Mouse (Mus musculus) intestine, embryonic 14.5 days (tissue): ENCODE measurements around the gene Ptprg. TPM values are rescaled to one million over a fixed set of nuclear protein-coding genes. Genes with fewer than 3 reads are reported as not detected.

Experiments used
- ATAC-seq: fragments of 200-750 bp; cut with Nextera tagmentation; replicated peaks from 2 replicates; pipeline ENCODE4 v1.8.0; 2017; ENCODE audit warnings: low read depth, moderate number of reproducible peaks, moderate TSS enrichment, moderate library complexity; ENCODE audit not compliant: low FRiP score, low TSS enrichment
- DNase-seq: peaks from one replicate; pipeline ENCODE4 v3.0.0-alpha.2; 2018; ENCODE audit warnings: low spot score
- H3K27ac ChIP-seq: fragments of 300-500 bp; sonication (generic); 2 replicates; pipeline ENCODE4 v1.5.1; 2014; ENCODE audit warnings: low read depth, mild to moderate bottlenecking, control low read depth
- H3K27me3 ChIP-seq: fragments of 300-500 bp; sonication (generic); replicated peaks from 2 replicates; pipeline ENCODE4 v1.6.1; 2014; ENCODE audit warnings: low read length, control low read depth; ENCODE audit not compliant: control insufficient read depth, insufficient read depth
- H3K36me3 ChIP-seq: fragments of 300-500 bp; sonication (generic); 2 replicates; pipeline ENCODE4 v1.6.1; 2014; ENCODE audit warnings: low read length, control low read depth; ENCODE audit not compliant: control insufficient read depth, insufficient read depth
- H3K4me1 ChIP-seq: fragments of 300-500 bp; sonication (generic); replicated peaks from 2 replicates; pipeline ENCODE4 v1.6.1; 2014; ENCODE audit warnings: low read length, control low read depth, mixed read lengths; ENCODE audit not compliant: control insufficient read depth, insufficient read depth
- H3K4me2 ChIP-seq: fragments of 300-500 bp; sonication (generic); 2 replicates; pipeline ENCODE4 v1.6.1; 2014; ENCODE audit warnings: low read length
- H3K4me3 ChIP-seq: fragments of 300-500 bp; sonication (generic); 2 replicates; pipeline ENCODE4 v1.5.1; 2014; ENCODE audit warnings: low read depth, low read length, control low read depth, mixed read lengths
- H3K9ac ChIP-seq: fragments of 300-500 bp; sonication (generic); 2 replicates; pipeline ENCODE4 v1.6.1; 2014; ENCODE audit warnings: mild to moderate bottlenecking, low read length
- H3K9me3 ChIP-seq: fragments of 300-500 bp; sonication (generic); 2 replicates; pipeline ENCODE4 v1.6.1; 2016; ENCODE audit warnings: low read length, control low read depth; ENCODE audit not compliant: control insufficient read depth
- WGBS: fragments of 180-500 bp; shearing (Covaris S2); extraction: QIAGEN DNeasy Blood & Tissue Kit; methylation state at CpG from one replicate; pipeline ENCODE4 v1.1.7; 2014; 5-methylcytosine and 5-hydroxymethylcytosine counted together
- polyA plus RNA-seq: library from polyadenylated mRNA; unstranded; fragments of >200 nt; fragmentation: Nextera tagmentation; extraction: Ambion mirVana; gene quantifications from 2 replicates; pipeline ENCODE4 v1.2.1, GENCODE M21; 2014

The Ptprg gene
- polyA plus RNA-seq, 1 experiment from 2014 or later = 25.1 TPM

- no peaks in the 10 kb centered on the region for H3K9me3 ChIP-seq
- H3K4me2 ChIP-seq = no peak overlapping the region
- no peaks in the 10 kb centered on the region for H3K27me3 ChIP-seq
- H3K4me3 ChIP-seq = no peak overlapping the region
- H3K27ac ChIP-seq = no peak overlapping the region
- WGBS = 92% methylated on average over 5 of the region's 5 CpGs
- ATAC-seq (no peak), DNase-seq (no peak)
- peaks cover 7% of the 10 kb centered on the region; the same call in 1 of the 2 replicates for H3K4me1 ChIP-seq
- H3K9ac ChIP-seq = no peak overlapping the region
- H3K36me3 ChIP-seq = no peaks in the 10 kb centered on the region
These were observed 86.0 kb downstream of the Ptprg start for GRCm38 (mm10) chr14:11639366-11639765.

GRCm38 (mm10) chr14:11640372-11640771 is 87.0 kb downstream of the Ptprg start:
- Histone ChIP-seq H3K4me2 (no peak overlapping the region), H3K27ac (no peak overlapping the region)
- DNase-seq = no peak

GRCm38 (mm10) chr14:11640996-11641395 is 87.7 kb downstream of the Ptprg start:
- no peak for ATAC-seq
- Histone ChIP-seq H3K27me3 (no peaks in the 10 kb centered on the region), H3K4me2 (no peak overlapping the region), H3K9me3 (no peaks in the 10 kb centered on the region), H3K27ac (no peak overlapping the region), H3K4me1 (peaks cover 7% of the 10 kb centered on the region; the same call in 1 of the 2 replicates), H3K9ac (no peak overlapping the region), H3K4me3 (no peak overlapping the region), H3K36me3 (no peaks in the 10 kb centered on the region)
- DNase-seq = no peak
- WGBS = 84% methylated on average over 3 of the region's 3 CpGs

More at GRCm38 (mm10) chr14:11640372-11640771, 87.0 kb downstream of the Ptprg start:
- Histone ChIP-seq H3K4me3 (no peak overlapping the region), H3K36me3 (no peaks in the 10 kb centered on the region), H3K27me3 (no peaks in the 10 kb centered on the region), H3K9me3 (no peaks in the 10 kb centered on the region), H3K9ac (no peak overlapping the region), H3K4me1 (peaks cover 7% of the 10 kb centered on the region; the same call in 1 of the 2 replicates)
- no peak for ATAC-seq

- H3K36me3 ChIP-seq = no peaks in the 10 kb centered on the region
- no peaks in the 10 kb centered on the region for H3K27me3 ChIP-seq
- H3K4me2 ChIP-seq = no peak overlapping the region
- H3K9ac ChIP-seq = no peak overlapping the region
- H3K27ac ChIP-seq = no peak overlapping the region
- H3K9me3 ChIP-seq = no peaks in the 10 kb centered on the region
- ATAC-seq (no peak), DNase-seq (no peak)
- 94% methylated on average over 1 of the region's 1 CpGs for WGBS
- peaks cover 7% of the 10 kb centered on the region; the same call in 1 of the 2 replicates for H3K4me1 ChIP-seq
- no peak overlapping the region for H3K4me3 ChIP-seq
These were observed 89.6 kb downstream of the Ptprg start for GRCm38 (mm10) chr14:11642977-11643376.

GRCm38 (mm10) chr14:11657374-11657773 is 104.0 kb downstream of the Ptprg start:
- 64% methylated on average over 6 of the region's 6 CpGs for WGBS
- no peak for ATAC-seq

GRCm38 (mm10) chr14:11663661-11664215 is 110.4 kb downstream of the Ptprg start:
- H3K36me3 ChIP-seq = no peaks in the 10 kb centered on the region
- no peak for ATAC-seq
- H3K27ac ChIP-seq = no peak overlapping the region
- no peak overlapping the region for H3K4me2 ChIP-seq
- H3K4me1 ChIP-seq = no peaks in the 10 kb centered on the region
- 47% methylated on average over 11 of the region's 11 CpGs for WGBS
- H3K9ac ChIP-seq = no peak overlapping the region
- H3K27me3 ChIP-seq = no peaks in the 10 kb centered on the region
- no peak for DNase-seq
- H3K9me3 ChIP-seq = no peaks in the 10 kb centered on the region
- H3K4me3 ChIP-seq = no peak overlapping the region

More at GRCm38 (mm10) chr14:11657374-11657773, 104.0 kb downstream of the Ptprg start:
- no peak for DNase-seq
- H3K9me3 ChIP-seq = no peaks in the 10 kb centered on the region
- H3K9ac ChIP-seq = no peak overlapping the region
- no peaks in the 10 kb centered on the region for H3K27me3 ChIP-seq
- H3K4me2 ChIP-seq = no peak overlapping the region
- no peaks in the 10 kb centered on the region for H3K36me3 ChIP-seq
- H3K27ac ChIP-seq = no peak overlapping the region
- H3K4me1 ChIP-seq = no peaks in the 10 kb centered on the region
- no peak overlapping the region for H3K4me3 ChIP-seq

GRCm38 (mm10) chr14:11664302-11664701 is 111.0 kb downstream of the Ptprg start:
- no peaks in the 10 kb centered on the region for H3K9me3 ChIP-seq
- H3K4me1 ChIP-seq = no peaks in the 10 kb centered on the region
- DNase-seq = no peak
- H3K9ac ChIP-seq = no peak overlapping the region
- no peak overlapping the region for H3K4me2 ChIP-seq
- 55% methylated on average over 9 of the region's 9 CpGs for WGBS
- no peaks in the 10 kb centered on the region for H3K27me3 ChIP-seq
- H3K27ac ChIP-seq = no peak overlapping the region
- ATAC-seq = no peak
- H3K4me3 ChIP-seq = no peak overlapping the region
- no peaks in the 10 kb centered on the region for H3K36me3 ChIP-seq

GRCm38 (mm10) chr14:11665046-11665445 is 111.7 kb downstream of the Ptprg start:
- Histone ChIP-seq H3K27me3 (no peaks in the 10 kb centered on the region), H3K9ac (no peak overlapping the region)
- ATAC-seq = no peak

GRCm38 (mm10) chr14:11667762-11668161 is 114.4 kb downstream of the Ptprg start:
- Histone ChIP-seq H3K27ac (no peak overlapping the region), H3K4me3 (no peak overlapping the region), H3K4me1 (no peaks in the 10 kb centered on the region), H3K4me2 (no peak overlapping the region), H3K9me3 (no peaks in the 10 kb centered on the region), H3K27me3 (no peaks in the 10 kb centered on the region), H3K36me3 (no peaks in the 10 kb centered on the region), H3K9ac (no peak overlapping the region)
- ATAC-seq (no peak), DNase-seq (no peak)
- WGBS = 23% methylated on average over 3 of the region's 3 CpGs

More at GRCm38 (mm10) chr14:11665046-11665445, 111.7 kb downstream of the Ptprg start:
- no peak for DNase-seq
- H3K4me1 ChIP-seq = no peaks in the 10 kb centered on the region
- no peak overlapping the region for H3K4me2 ChIP-seq
- no peak overlapping the region for H3K27ac ChIP-seq
- H3K36me3 ChIP-seq = no peaks in the 10 kb centered on the region
- H3K9me3 ChIP-seq = no peaks in the 10 kb centered on the region
- 84% methylated on average over 7 of the region's 7 CpGs for WGBS
- no peak overlapping the region for H3K4me3 ChIP-seq
